Mouse (Mus musculus) hindbrain, embryonic 14.5 days (tissue): ENCODE data around the gene Hoxb4. TPM values are rescaled to one million over a fixed set of nuclear protein-coding genes. Genes with fewer than 3 reads are reported as not detected.

Experiments
- ATAC-seq: fragments of 200-750 bp; cut with Nextera tagmentation; 2 replicates; pipeline ENCODE4 v1.8.0; 2017; ENCODE audit warnings: moderate number of reproducible peaks, mild to moderate bottlenecking, moderate TSS enrichment, moderate library complexity; ENCODE audit not compliant: low FRiP score
- DNase-seq: peaks from one replicate; pipeline ENCODE4 v3.0.0-alpha.2; 2015; ENCODE audit warnings: low spot score
- H3K27ac ChIP-seq: fragments of 300-500 bp; sonication (generic); 2 replicates; pipeline ENCODE4 v1.5.1; 2014; ENCODE audit warnings: mild to moderate bottlenecking, moderate library complexity
- H3K27me3 ChIP-seq: fragments of 300-500 bp; sonication (generic); 2 replicates; pipeline ENCODE4 v1.6.1; 2014; ENCODE audit warnings: mild to moderate bottlenecking, low read length, mixed read lengths; ENCODE audit not compliant: control insufficient read depth, insufficient read depth
- H3K36me3 ChIP-seq: fragments of 300-500 bp; sonication (generic); replicated peaks from 2 replicates; pipeline ENCODE4 v1.6.1; 2014; ENCODE audit not compliant: control insufficient read depth, insufficient read depth
- H3K4me1 ChIP-seq: fragments of 300-500 bp; sonication (generic); replicated peaks from 2 replicates; pipeline ENCODE4 v1.6.1; 2014; ENCODE audit warnings: antibody characterized with exemption, low read length, mixed read lengths; ENCODE audit not compliant: control insufficient read depth, insufficient read depth
- H3K4me2 ChIP-seq: fragments of 300-500 bp; sonication (generic); replicated peaks from 2 replicates; pipeline ENCODE4 v1.6.1; 2014; ENCODE audit warnings: mild to moderate bottlenecking, moderate library complexity
- H3K4me3 ChIP-seq: fragments of 300-500 bp; sonication (generic); replicated peaks from 2 replicates; pipeline ENCODE4 v1.5.1; 2014; ENCODE audit warnings: mild to moderate bottlenecking, low read length
- H3K9ac ChIP-seq: fragments of 300-500 bp; sonication (generic); 2 replicates; pipeline ENCODE4 v1.6.1; 2014
- H3K9me3 ChIP-seq: fragments of 300-500 bp; sonication (generic); 2 replicates; pipeline ENCODE4 v1.6.1; 2016; ENCODE audit warnings: low read length; ENCODE audit not compliant: control insufficient read depth
- WGBS: fragments of 180-500 bp; shearing (Covaris S2); extraction: QIAGEN DNeasy Blood & Tissue Kit; methylation state at CpG from one replicate; pipeline ENCODE4 v1.1.7; 2014; 5-methylcytosine and 5-hydroxymethylcytosine counted together
- polyA plus RNA-seq: library from polyadenylated mRNA; unstranded; fragments of >200 nt; fragmentation: Nextera tagmentation; extraction: Ambion mirVana; gene quantifications from 2 replicates; pipeline ENCODE4 v1.2.1, GENCODE M21; 2014

Hoxb4 gene
- polyA plus RNA-seq, 1 experiment from 2014 or later = 5.4 TPM

- Histone ChIP-seq H3K9me3 (no peaks in the 10 kb centered on the region), H3K36me3 (0 out of 2 replicates have a peak, but pooled peaks cover 9% of the 10 kb centered on the region), H3K27ac (peak overlapping the region; percentile 99), H3K9ac (peak overlapping the region; percentile 98), H3K4me2 (peak overlapping the region; percentile 71), H3K4me1 (peaks cover 14% of the 10 kb centered on the region), H3K4me3 (peak overlapping the region; percentile 68), H3K27me3 (peaks cover 53% of the 10 kb centered on the region)
- ATAC-seq = no peak
- DNase-seq = no peak
- WGBS = 3% methylated on average over 9 of the region's 9 CpGs
Observed at GRCm38 (mm10) chr11:96354801-96355311, 36.8 kb downstream of the Hoxb4 start.

- Histone ChIP-seq H3K4me1 (no peaks in the 10 kb centered on the region), H3K27me3 (peaks cover 88% of the 10 kb centered on the region), H3K4me3 (no peak overlapping the region), H3K9ac (no peak overlapping the region), H3K36me3 (no peaks in the 10 kb centered on the region), H3K9me3 (no peaks in the 10 kb centered on the region), H3K27ac (no peak overlapping the region), H3K4me2 (no peak overlapping the region)
- DNase-seq = no peak
- no peak for ATAC-seq
- 14% methylated on average over 5 of the region's 5 CpGs for WGBS
Observed at GRCm38 (mm10) chr11:96363807-96364206, 45.7 kb downstream of the Hoxb4 start.

GRCm38 (mm10) chr11:96365441-96366091, 47.5 kb downstream of the Hoxb4 start, which contains the start of gene Hoxb1:
Gene Hoxb1 (plus strand): TSS chr11:96365752.
- Histone ChIP-seq H3K36me3 (no peaks in the 10 kb centered on the region), H3K27ac (no peak within 1 kb of the TSS), H3K4me3 (no peak within 1 kb of the TSS; the same call in 1 of the 2 replicates), H3K9ac (no peak within 1 kb of the TSS), H3K9me3 (no peaks in the 10 kb centered on the region), H3K4me1 (no peaks in the 10 kb centered on the region), H3K4me2 (peak within 1 kb of the TSS; percentile 30), H3K27me3 (peaks cover 93% of the 10 kb centered on the region)
- under 1% methylated on average over 26 of the region's 26 CpGs for WGBS
- DNase-seq = no peak
- ATAC-seq = no peak

- Histone ChIP-seq H3K9ac (no peak overlapping the region), H3K4me3 (no peak overlapping the region; the same call in 1 of the 2 replicates), H3K4me2 (peak overlapping the region; percentile 30), H3K36me3 (no peaks in the 10 kb centered on the region), H3K4me1 (no peaks in the 10 kb centered on the region), H3K27ac (no peak overlapping the region), H3K9me3 (no peaks in the 10 kb centered on the region), H3K27me3 (peaks cover 94% of the 10 kb centered on the region)
- no peak for ATAC-seq
- 3% methylated on average over 47 of the region's 47 CpGs for WGBS
- no peak for DNase-seq
Observed at GRCm38 (mm10) chr11:96366092-96367041, 48.3 kb downstream of the Hoxb4 start.

- Histone ChIP-seq H3K27me3 (peaks cover 94% of the 10 kb centered on the region), H3K27ac (no peak overlapping the region), H3K9me3 (no peaks in the 10 kb centered on the region), H3K4me1 (no peaks in the 10 kb centered on the region), H3K9ac (no peak overlapping the region), H3K4me2 (no peak overlapping the region), H3K4me3 (no peak overlapping the region), H3K36me3 (no peaks in the 10 kb centered on the region)
- ATAC-seq (no peak), DNase-seq (no peak)
- WGBS = 17% methylated on average over 6 of the region's 6 CpGs
Observed at GRCm38 (mm10) chr11:96367141-96367540, 49.1 kb downstream of the Hoxb4 start.

GRCm38 (mm10) chr11:96368686-96369085, 50.6 kb downstream of the Hoxb4 start:
- ATAC-seq = no peak
- Histone ChIP-seq H3K27ac (no peak overlapping the region), H3K4me2 (no peak overlapping the region), H3K36me3 (no peaks in the 10 kb centered on the region), H3K9ac (no peak overlapping the region), H3K27me3 (peaks cover 94% of the 10 kb centered on the region), H3K9me3 (no peaks in the 10 kb centered on the region), H3K4me3 (no peak overlapping the region), H3K4me1 (no peaks in the 10 kb centered on the region)
- DNase-seq = no peak
- WGBS = 15% methylated on average over 5 of the region's 5 CpGs

- H3K4me2 ChIP-seq = no peak overlapping the region
- 22% methylated on average over 7 of the region's 7 CpGs for WGBS
Observed at GRCm38 (mm10) chr11:96369140-96369539, 51.1 kb downstream of the Hoxb4 start.

More at GRCm38 (mm10) chr11:96369140-96369539, 51.1 kb downstream of the Hoxb4 start:
- no peak for DNase-seq
- no peaks in the 10 kb centered on the region for H3K36me3 ChIP-seq
- H3K4me3 ChIP-seq = no peak overlapping the region
- H3K4me1 ChIP-seq = no peaks in the 10 kb centered on the region
- H3K9ac ChIP-seq = no peak overlapping the region
- no peak for ATAC-seq
- H3K27ac ChIP-seq = no peak overlapping the region
- no peaks in the 10 kb centered on the region for H3K9me3 ChIP-seq
- peaks cover 93% of the 10 kb centered on the region for H3K27me3 ChIP-seq
